Mouse (Mus musculus): Measurements from ENCODE around the gene Pnpla6. TPM values are rescaled to one million over a fixed set of nuclear protein-coding genes. Genes with fewer than 3 reads are reported as not detected.
A peak's percentile ranks its signal among the peaks of the same experiment; 100 is the strongest.
"Not testable (repeated sequence)": the region's sequence is repeated elsewhere in the genome, so short reads cannot be mapped to it uniquely, and the experiment has no call there.

Pnpla6 gene
- total RNA-seq, 2 experiments from 2014 or later = 9.5 to 15.6 TPM

- ATAC-seq (ENCODE audit: poor library complexity, severe bottlenecking) = no peak
Observed at GRCm38 (mm10) chr8:3569784-3570183, 54.6 kb downstream of the Pnpla6 start.

GRCm38 (mm10) chr8:3574546-3574945 is 59.4 kb downstream of the Pnpla6 start:
- ATAC-seq (ENCODE audit: poor library complexity, severe bottlenecking) = no peak

GRCm38 (mm10) chr8:3576211-3576960 is 61.2 kb downstream of the Pnpla6 start:
- no peak for ATAC-seq (ENCODE audit: poor library complexity, severe bottlenecking)

GRCm38 (mm10) chr8:3579390-3580364 is 64.5 kb downstream of the Pnpla6 start:
- ATAC-seq (ENCODE audit: poor library complexity, severe bottlenecking) = no peak

GRCm38 (mm10) chr8:3581961-3582360 is 66.8 kb downstream of the Pnpla6 start:
- not testable (repeated sequence) for ATAC-seq (ENCODE audit: poor library complexity, severe bottlenecking)

GRCm38 (mm10) chr8:3586452-3586851 is 71.3 kb downstream of the Pnpla6 start:
- ATAC-seq (ENCODE audit: poor library complexity, severe bottlenecking) = no peak

GRCm38 (mm10) chr8:3586993-3587390 is 71.8 kb downstream of the Pnpla6 start, which contains the start of gene Camsap3:
TSS of gene Camsap3 (plus strand) at chr8:3587293.
- no peak for ATAC-seq (ENCODE audit: poor library complexity, severe bottlenecking)

GRCm38 (mm10) chr8:3587391-3588257 is 72.4 kb downstream of the Pnpla6 start:
- peak; percentile 62 for ATAC-seq (ENCODE audit: poor library complexity, severe bottlenecking)

GRCm38 (mm10) chr8:3588258-3588633 is 73.1 kb downstream of the Pnpla6 start:
- ATAC-seq (ENCODE audit: poor library complexity, severe bottlenecking) = no peak

GRCm38 (mm10) chr8:3593470-3593869 is 78.3 kb downstream of the Pnpla6 start:
- no peak for ATAC-seq (ENCODE audit: poor library complexity, severe bottlenecking)

Other genes starting within 250 kb of the Pnpla6 start
- 23.7 and 24.8 TPM in 2 replicates for gene Insr, start 235.8 kb upstream of the Pnpla6 start, total RNA-seq (2015)
- 13.5 and 18.1 TPM in 2 replicates for gene Insr, start 235.8 kb upstream of the Pnpla6 start, total RNA-seq (2017)
- 17.0 and 17.9 TPM in 2 replicates for gene A430078G23Rik, start 162.0 kb upstream of the Pnpla6 start, total RNA-seq (2015)
- gene A430078G23Rik, start 162.0 kb upstream of the Pnpla6 start, total RNA-seq (2017) = 30.3 and 35.7 TPM in 2 replicates
- gene Arhgef18, start 122.4 kb upstream of the Pnpla6 start, total RNA-seq (2015) = 43.8 and 45.0 TPM in 2 replicates
- gene Arhgef18, start 122.4 kb upstream of the Pnpla6 start, total RNA-seq (2017) = 38.4 and 45.7 TPM in 2 replicates
- 0.20 and 0.32 TPM in 2 replicates for gene Pex11g, start 47.7 kb upstream of the Pnpla6 start, total RNA-seq (2015)
- gene Pex11g, start 47.7 kb upstream of the Pnpla6 start, total RNA-seq (2017) = 0.99 TPM in 1 of 2 replicates, not detected in the other
- not detected in 2 replicates for gene Tex45, start 44.5 kb upstream of the Pnpla6 start, total RNA-seq (2015)
- not detected in 2 replicates for gene Tex45, start 44.5 kb upstream of the Pnpla6 start, total RNA-seq (2017)
- gene Zfp358, start 22.2 kb upstream of the Pnpla6 start, total RNA-seq (2015) = 6.7 and 7.9 TPM in 2 replicates
- 2.4 and 3.3 TPM in 2 replicates for gene Zfp358, start 22.2 kb upstream of the Pnpla6 start, total RNA-seq (2017)
- gene Mcoln1, start 14.9 kb upstream of the Pnpla6 start, total RNA-seq (2015) = 20.1 and 22.7 TPM in 2 replicates
- gene Mcoln1, start 14.9 kb upstream of the Pnpla6 start, total RNA-seq (2017) = 32.9 and 42.3 TPM in 2 replicates
- not detected in 2 replicates for gene C330021F23Rik, start 52.6 kb downstream of the Pnpla6 start, total RNA-seq (2015)
- not detected in 2 replicates for gene C330021F23Rik, start 52.6 kb downstream of the Pnpla6 start, total RNA-seq (2017)
- gene Camsap3, start 71.9 kb downstream of the Pnpla6 start, total RNA-seq (2015) = 0.05 and 0.45 TPM in 2 replicates
- 0.08 TPM in 1 of 2 replicates, not detected in the other for gene Camsap3, start 71.9 kb downstream of the Pnpla6 start, total RNA-seq (2017)
- 13.2 and 17.4 TPM in 2 replicates for gene Xab2, start 105.9 kb downstream of the Pnpla6 start, total RNA-seq (2015)
- gene Xab2, start 105.9 kb downstream of the Pnpla6 start, total RNA-seq (2017) = 43.0 and 44.1 TPM in 2 replicates
- gene Pet100, start 106.2 kb downstream of the Pnpla6 start, total RNA-seq (2015) = 145 and 169 TPM in 2 replicates
- 244 and 284 TPM in 2 replicates for gene Pet100, start 106.2 kb downstream of the Pnpla6 start, total RNA-seq (2017)
- gene Pcp2, start 110.2 kb downstream of the Pnpla6 start, total RNA-seq (2015) = not detected in 2 replicates
- not detected in 2 replicates for gene Pcp2, start 110.2 kb downstream of the Pnpla6 start, total RNA-seq (2017)
- gene Stxbp2, start 115.6 kb downstream of the Pnpla6 start, total RNA-seq (2015) = 160 and 188 TPM in 2 replicates
- gene Stxbp2, start 115.6 kb downstream of the Pnpla6 start, total RNA-seq (2017) = 148 and 205 TPM in 2 replicates
- 0.22 TPM in 1 of 2 replicates, not detected in the other for gene Retn, start 140.4 kb downstream of the Pnpla6 start, total RNA-seq (2015)
- 0.45 and 0.59 TPM in 2 replicates for gene Retn, start 140.4 kb downstream of the Pnpla6 start, total RNA-seq (2017)
- gene Mcemp1, start 150.4 kb downstream of the Pnpla6 start, total RNA-seq (2015) = 240 and 256 TPM in 2 replicates
- gene Mcemp1, start 150.4 kb downstream of the Pnpla6 start, total RNA-seq (2017) = 223 and 233 TPM in 2 replicates
- gene Fcor, start 157.0 kb downstream of the Pnpla6 start, total RNA-seq (2015) = 14.4 and 15.0 TPM in 2 replicates
- gene Fcor, start 157.0 kb downstream of the Pnpla6 start, total RNA-seq (2017) = 6.3 and 22.9 TPM in 2 replicates
- 19.8 and 24.6 TPM in 2 replicates for gene Trappc5, start 160.9 kb downstream of the Pnpla6 start, total RNA-seq (2015)
- 38.7 and 40.6 TPM in 2 replicates for gene Trappc5, start 160.9 kb downstream of the Pnpla6 start, total RNA-seq (2017)
- 0.13 and 0.41 TPM in 2 replicates for gene Fcer2a, start 178.8 kb downstream of the Pnpla6 start, total RNA-seq (2015)
- 0.33 TPM in 1 of 2 replicates, not detected in the other for gene Fcer2a, start 178.8 kb downstream of the Pnpla6 start, total RNA-seq (2017)
- 0.55 and 1.3 TPM in 2 replicates for gene Clec4g, start 205.3 kb downstream of the Pnpla6 start, total RNA-seq (2015)
- 0.33 and 1.2 TPM in 2 replicates for gene Clec4g, start 205.3 kb downstream of the Pnpla6 start, total RNA-seq (2017)
- gene Cd209a, start 233.6 kb downstream of the Pnpla6 start, total RNA-seq (2015) = 87.1 and 93.3 TPM in 2 replicates
- 80.2 and 95.6 TPM in 2 replicates for gene Cd209a, start 233.6 kb downstream of the Pnpla6 start, total RNA-seq (2017)

Measured in megakaryocyte, adult 5-6 weeks (primary cell).